Comparison of ENCODE assay signal across 18 mouse cellular contexts in the genomic region with DNA sequence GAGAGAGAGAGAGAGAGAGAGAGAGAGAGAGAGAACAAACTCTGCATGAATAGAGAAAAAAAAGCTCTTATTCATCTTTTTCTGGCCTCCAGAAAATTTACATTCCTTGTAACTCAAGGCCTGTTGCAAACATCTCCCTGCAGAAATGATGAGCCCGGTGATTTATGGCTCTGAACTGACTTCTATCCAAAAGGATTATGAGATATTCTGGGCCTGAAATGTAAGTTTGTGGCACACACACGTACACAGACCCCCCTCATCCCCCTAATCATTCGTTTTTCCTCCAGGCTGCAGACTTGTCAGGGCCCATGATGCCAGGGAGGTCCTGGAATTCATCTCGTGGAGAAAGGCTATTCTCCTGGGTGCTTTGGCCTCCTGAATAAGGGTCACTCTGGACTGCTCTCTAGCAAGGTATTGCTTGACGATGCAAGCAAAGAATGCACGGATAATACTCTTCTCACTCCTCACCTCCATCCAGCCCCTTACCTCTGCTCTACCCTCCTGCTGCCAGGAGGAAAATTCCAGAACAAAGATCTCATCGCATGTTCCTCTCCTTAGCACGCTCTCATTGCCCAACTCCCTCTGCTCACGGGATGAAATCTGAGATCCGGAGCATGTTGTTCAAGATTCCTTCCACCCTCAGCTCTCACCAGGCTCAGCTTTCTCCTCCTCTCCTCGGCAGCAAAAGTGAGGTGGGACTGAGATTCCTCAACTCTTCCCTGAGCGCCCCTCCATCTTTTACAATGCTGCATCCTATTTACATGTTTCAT.
A peak's percentile ranks its signal among the peaks of the same experiment; 100 is the strongest.
DNase-seq lines count a peak whose midpoint lies in the region; ATAC-seq lines count a peak whose summit lies in the region.
"Had no signal": no experiment of that assay in that cellular context is flagged by ENCODE, and none has a peak within 500 bp of the region (broad histone marks: within the 10 kb centered on the region; RNA-seq: fewer than 3 reads in every experiment).

No protein-coding gene starts in this region.

- no peaks in the 10 kb centered on the region for H3K4me1 ChIP-seq in embryonic facial prominence, embryonic 11.5 days (ENCODE audit: control insufficient read depth, insufficient read depth, low read length)
- H3K4me1 ChIP-seq in embryonic facial prominence, embryonic 10.5 days = no peaks in the 10 kb centered on the region
- H3K4me1 ChIP-seq: heart, embryonic 10.5 days; midbrain, embryonic 15.5 days had no signal

- DNase-seq in embryonic facial prominence, embryonic 11.5 days (ENCODE audit: low spot score) = peak; percentile 9
- DNase-seq in embryonic facial prominence, embryonic 10.5 days (ENCODE audit: low spot score) = no peak
- DNase-seq in urinary bladder, postnatal 14 days (ENCODE audit: low spot score) = peak; percentile 22
- DNase-seq in urinary bladder, adult 18-20 months (ENCODE audit: low spot score in 2 of 2) = no peak
- peak; percentile 40 for DNase-seq in skeletal muscle tissue, adult 2 months (ENCODE audit: low read depth, low spot score)
- DNase-seq in spleen, postnatal 10 days (ENCODE audit: low spot score in 2 of 2) = no peak
- no peak for DNase-seq in lung, postnatal 4 days
- DNase-seq: B cell, adult 2 months; cerebellum, postnatal 25 days; forebrain, postnatal 0 days; heart, postnatal 10 days; kidney, adult 11 months; kidney, postnatal 14 days; lung, adult 18-20 months had no signal

- no peak overlapping the region for H3K4me3 ChIP-seq in embryonic facial prominence, embryonic 11.5 days (ENCODE audit: low read depth, low read length)
- no peak overlapping the region for H3K4me3 ChIP-seq in embryonic facial prominence, embryonic 10.5 days
- H3K4me3 ChIP-seq: heart, embryonic 10.5 days; midbrain, embryonic 15.5 days had no signal

- H3K27me3 ChIP-seq in embryonic facial prominence, embryonic 11.5 days (ENCODE audit: control insufficient read depth, insufficient read depth, low read length) = no peaks in the 10 kb centered on the region
- H3K27me3 ChIP-seq in embryonic facial prominence, embryonic 10.5 days (replicated peaks; ENCODE audit: low read depth, poor library complexity, severe bottlenecking) = no peaks in the 10 kb centered on the region
- H3K27me3 ChIP-seq: midbrain, embryonic 15.5 days had no signal

- H3K36me3 ChIP-seq in embryonic facial prominence, embryonic 11.5 days (replicated peaks; ENCODE audit: control insufficient read depth, insufficient read depth, low read depth, low read length) = no peaks in the 10 kb centered on the region
- no peaks in the 10 kb centered on the region for H3K36me3 ChIP-seq in embryonic facial prominence, embryonic 10.5 days (replicated peaks)
- H3K36me3 ChIP-seq: heart, embryonic 10.5 days; midbrain, embryonic 15.5 days had no signal

- H3K9ac ChIP-seq in embryonic facial prominence, embryonic 11.5 days (replicated peaks; ENCODE audit: low read length) = no peak overlapping the region
- H3K9ac ChIP-seq: forebrain, postnatal 0 days; hindbrain, embryonic 14.5 days; midbrain, embryonic 15.5 days had no signal

- ATAC-seq in embryonic facial prominence, embryonic 11.5 days (replicated peaks; ENCODE audit: insufficient number of reproducible peaks, low FRiP score, low TSS enrichment, low read depth) = no peak
- ATAC-seq: forebrain, postnatal 0 days; midbrain, embryonic 15.5 days had no signal

- WGBS in embryonic facial prominence, embryonic 11.5 days = 67% methylated on average over 12 of the region's 12 CpGs
- WGBS in embryonic facial prominence, embryonic 10.5 days = 71% methylated on average over 12 of the region's 12 CpGs

- H3K27ac ChIP-seq in embryonic facial prominence, embryonic 11.5 days (replicated peaks; ENCODE audit: low read depth, low read length) = no peak overlapping the region
- H3K27ac ChIP-seq in embryonic facial prominence, embryonic 10.5 days (replicated peaks) = no peak overlapping the region
- H3K27ac ChIP-seq: heart, embryonic 10.5 days; hindbrain, embryonic 14.5 days; macrophage; midbrain, embryonic 15.5 days had no signal

- H3K9me3 ChIP-seq in embryonic facial prominence, embryonic 11.5 days (replicated peaks; ENCODE audit: control insufficient read depth, low read length) = no peaks in the 10 kb centered on the region
- no peaks in the 10 kb centered on the region for H3K9me3 ChIP-seq in embryonic facial prominence, embryonic 10.5 days
- H3K9me3 ChIP-seq: heart, embryonic 10.5 days; midbrain, embryonic 15.5 days had no signal

- no peak overlapping the region for H3K4me2 ChIP-seq in embryonic facial prominence, embryonic 11.5 days (ENCODE audit: low read depth, low read length)
- H3K4me2 ChIP-seq: hindbrain, embryonic 14.5 days; midbrain, embryonic 15.5 days had no signal

Comparison
In these comparisons a context has a peak if more than half of its experiments do, and no peak if none do; other contexts are left out.
1. DNase-seq: peak in embryonic facial prominence, embryonic 11.5 days (single experiment), urinary bladder, postnatal 14 days (single experiment) and skeletal muscle tissue, adult 2 months (single experiment); none in embryonic facial prominence, embryonic 10.5 days (single experiment), urinary bladder, adult 18-20 months (0 of 2), spleen, postnatal 10 days (0 of 2) and lung, postnatal 4 days (0 of 2).